Mouse (Mus musculus) CH12.LX (cell line): ENCODE measurements at regions not wholly inside any gene's neighbourhood (a gene's known extent, or its start where the extent isn't known, plus 50 kb on each side); places are given as distances from the start of the nearest gene placed in this dataset.

Source experiments
- DNase-seq: peaks from one replicate; pipeline ENCODE4 v3.0.0-alpha.2; 2013; ENCODE audit errors: extremely low read depth
- H3K27ac ChIP-seq: 2 replicates; pipeline ENCODE4 v1.5.1; 2012; ENCODE audit warnings: low read depth, mild to moderate bottlenecking, control low read depth, moderate library complexity; ENCODE audit not compliant: insufficient read depth
- H3K27me3 ChIP-seq: replicated peaks from 2 replicates; pipeline ENCODE3; 2012; ENCODE audit warnings: inconsistent platforms
- H3K36me3 ChIP-seq, 2 experiments: replicated peaks in 1 of 2; 2 replicates each; pipeline versions ENCODE3 to v1.6.1; 2012; ENCODE audit warnings: inconsistent platforms in 1 of 2, low read length in 1 of 2, mild to moderate bottlenecking in 1 of 2, mixed read lengths in 1 of 2, moderate library complexity in 1 of 2; ENCODE audit not compliant: control insufficient read depth in 1 of 2, insufficient read depth in 1 of 2
- H3K4me1 ChIP-seq, 2 experiments: 2 replicates each; pipeline ENCODE4 v1.6.1; 2012; ENCODE audit warnings: inconsistent platforms in 1 of 2, moderate library complexity in 1 of 2; ENCODE audit not compliant: insufficient read depth in 2 of 2, control insufficient read depth in 1 of 2
- H3K4me2 ChIP-seq: 2 replicates; pipeline ENCODE4 v1.6.1; 2012; ENCODE audit warnings: low read depth, mild to moderate bottlenecking, control low read depth; ENCODE audit not compliant: poor library complexity, insufficient read depth, severe bottlenecking
- H3K4me3 ChIP-seq, 3 experiments: fragments of 150-350 bp in 1 of 3; sonication (generic) in 1 of 3; replicated peaks in 1 of 3; 2 replicates each; pipeline versions ENCODE3 to v1.5.1; 2011 to 2012; ENCODE audit warnings: low read depth in 2 of 3, low read length in 2 of 3, mild to moderate bottlenecking in 2 of 3, moderate library complexity in 2 of 3, control low read depth in 1 of 3, improper control_type of control experiment in 1 of 3, inconsistent platforms in 1 of 3, mixed read lengths in 1 of 3; ENCODE audit not compliant: poor library complexity in 1 of 3
- H3K79me2 ChIP-seq: replicated peaks from 2 replicates; pipeline ENCODE4 v1.6.1; 2012; ENCODE audit warnings: mild to moderate bottlenecking, moderate library complexity; ENCODE audit not compliant: control insufficient read depth, poor library complexity, insufficient read depth, severe bottlenecking; ENCODE audit errors: extremely low read depth
- H3K9ac ChIP-seq: 2 replicates; pipeline ENCODE4 v1.6.1; 2012; ENCODE audit warnings: low read depth, mild to moderate bottlenecking, control low read depth, moderate library complexity; ENCODE audit not compliant: insufficient read depth
- H3K9me3 ChIP-seq: replicated peaks from 2 replicates; pipeline ENCODE3; 2012; ENCODE audit warnings: low read length, inconsistent platforms, mixed read lengths
- CTCF ChIP-seq, 2 experiments: IDR thresholded peaks in 1 of 2; conservative IDR thresholded peaks in 1 of 2; 2 replicates each; pipeline ENCODE4 v1.5.1; 2011 to 2012; ENCODE audit warnings: low read depth in 2 of 2, low read length in 2 of 2, improper control_type of control experiment in 1 of 2, inconsistent platforms in 1 of 2, mild to moderate bottlenecking in 1 of 2, moderate library complexity in 1 of 2
- ELF1 ChIP-seq: IDR thresholded peaks from 2 replicates; pipeline ENCODE4 v1.6.1; 2014; ENCODE audit warnings: low read depth, mild to moderate bottlenecking, inconsistent platforms, low read length, improper control_type of control experiment
- EP300 ChIP-seq: IDR thresholded peaks from 2 replicates; pipeline ENCODE4 v1.6.1; 2011; ENCODE audit warnings: low read length, improper control_type of control experiment
- ETS1 ChIP-seq: conservative IDR thresholded peaks from 2 replicates; pipeline ENCODE4 v1.6.1; 2012; ENCODE audit warnings: low read depth, mild to moderate bottlenecking, inconsistent platforms, low read length, improper control_type of control experiment, moderate library complexity
- GABPA ChIP-seq: IDR thresholded peaks from 2 replicates; pipeline ENCODE4 v1.6.1; 2012; ENCODE audit warnings: low read depth, low read length, improper control_type of control experiment, inconsistent platforms; ENCODE audit not compliant: insufficient replicate concordance
- HCFC1 ChIP-seq: IDR thresholded peaks from 2 replicates; pipeline ENCODE4 v1.6.1; 2012; ENCODE audit warnings: low read depth, mild to moderate bottlenecking, inconsistent platforms, low read length, improper control_type of control experiment
- JUN ChIP-seq: IDR thresholded peaks from 2 replicates; pipeline ENCODE4 v1.6.1; 2011; ENCODE audit warnings: low read depth, mild to moderate bottlenecking, low read length, improper control_type of control experiment, moderate library complexity; ENCODE audit not compliant: insufficient read depth
- JUND ChIP-seq: conservative IDR thresholded peaks from 2 replicates; pipeline ENCODE4 v1.6.1; 2011; ENCODE audit warnings: low read depth, low read length, improper control_type of control experiment
- MAZ ChIP-seq: IDR thresholded peaks from 2 replicates; pipeline ENCODE4 v1.6.1; 2012; ENCODE audit warnings: low read depth, mild to moderate bottlenecking, inconsistent platforms, low read length, improper control_type of control experiment, moderate library complexity
- MEF2A ChIP-seq: IDR thresholded peaks from 2 replicates; pipeline ENCODE4 v1.6.1; 2014; ENCODE audit warnings: low read depth, mild to moderate bottlenecking, inconsistent platforms, low read length, improper control_type of control experiment, borderline replicate concordance
- MXI1 ChIP-seq: IDR thresholded peaks from 2 replicates; pipeline ENCODE4 v1.6.1; 2011; ENCODE audit warnings: mild to moderate bottlenecking, low read depth, low read length, improper control_type of control experiment
- MYC ChIP-seq: IDR thresholded peaks from 2 replicates; pipeline ENCODE4 v1.6.1; 2011; ENCODE audit warnings: low read depth, mild to moderate bottlenecking, improper control_type of control experiment, low read length
- NELFE ChIP-seq: IDR thresholded peaks from 2 replicates; pipeline ENCODE4 v1.6.1; 2011; ENCODE audit warnings: low read depth, low read length, improper control_type of control experiment
- NRF1 ChIP-seq: IDR thresholded peaks from 2 replicates; pipeline ENCODE4 v1.6.1; 2014; ENCODE audit warnings: low read depth, mild to moderate bottlenecking, inconsistent platforms, low read length, improper control_type of control experiment, moderate library complexity
- POLR2A ChIP-seq: IDR thresholded peaks from 2 replicates; pipeline ENCODE4 v1.6.1; 2011; ENCODE audit warnings: low read depth, mild to moderate bottlenecking, improper control_type of control experiment, low read length
- POLR2AphosphoS2 ChIP-seq: IDR thresholded peaks from 2 replicates; pipeline ENCODE4 v1.6.1; 2011; ENCODE audit warnings: low read depth, low read length, improper control_type of control experiment
- RAD21 ChIP-seq: IDR thresholded peaks from 2 replicates; pipeline ENCODE4 v1.6.1; 2011; ENCODE audit warnings: low read depth, mild to moderate bottlenecking, low read length, improper control_type of control experiment, moderate library complexity
- SIN3A ChIP-seq: IDR thresholded peaks from 2 replicates; pipeline ENCODE4 v1.6.1; 2012; ENCODE audit warnings: low read length, improper control_type of control experiment, inconsistent platforms
- SMC3 ChIP-seq: IDR thresholded peaks from 2 replicates; pipeline ENCODE4 v1.6.1; 2011; ENCODE audit warnings: low read depth, low read length, improper control_type of control experiment
- TCF12 ChIP-seq: IDR thresholded peaks from 2 replicates; pipeline ENCODE4 v1.6.1; 2014; ENCODE audit warnings: low read depth, mild to moderate bottlenecking, inconsistent platforms, low read length, improper control_type of control experiment
- ZMIZ1 ChIP-seq: IDR thresholded peaks from 2 replicates; pipeline ENCODE4 v1.6.1; 2012; ENCODE audit warnings: low read depth, mild to moderate bottlenecking, inconsistent platforms, low read length, improper control_type of control experiment
- dilution Hi-C: fragments of 300-500 bp; cut with MboI; formaldehyde crosslinking; loops from 2 replicates; pipeline ENCODE4 v1.14.3; 2020; ENCODE audit warnings: low sequenced_read_pairs; ENCODE audit not compliant: extremely low pct_unique_long_range_greater_than_20kb, extremely low pct_ligation_motif_present
- in situ Hi-C: fragments of 300-500 bp; cut with MboI; formaldehyde crosslinking; loops from 3 replicates; pipeline ENCODE4 v1.14.3; 2019; ENCODE audit warnings: low sequenced_read_pairs, low pct_ligation_motif_present, low pct_unique_long_range_greater_than_20kb, mixed read lengths

DNA sequence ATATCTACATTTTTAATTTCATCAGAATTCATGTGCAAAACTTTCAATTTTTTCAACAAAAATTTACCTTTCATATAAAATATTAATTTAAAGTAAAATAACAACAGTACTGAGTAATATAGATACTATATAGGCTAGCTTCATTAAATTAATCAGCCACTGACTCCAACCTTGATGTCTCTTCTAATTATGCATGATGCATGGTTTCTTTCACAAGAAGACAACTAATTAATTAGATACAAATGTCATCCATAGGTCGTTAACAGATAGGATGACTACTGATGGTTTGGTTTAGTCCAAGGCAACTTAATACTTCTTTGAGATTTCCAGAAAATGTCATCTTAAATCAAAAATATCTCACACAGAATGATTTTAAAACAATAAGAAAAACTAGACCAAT is 618.5 kb upstream of the Pcdh20 start:
- Histone ChIP-seq H3K9me3 (peaks cover 13% of the 10 kb centered on the region), H3K4me1 (no peaks in the 10 kb centered on the region), H3K9ac (no peak overlapping the region), H3K79me2 (no peaks in the 10 kb centered on the region), H3K27ac (no peak overlapping the region), H3K4me2 (no peak overlapping the region), H3K36me3 (no peaks in the 10 kb centered on the region), H3K27me3 (no peaks in the 10 kb centered on the region), H3K4me3 (no peak overlapping the region)
- dilution Hi-C loops: no loop called here
- in situ Hi-C loops: no loop called here
- DNase-seq: no peak
- TF ChIP-seq MAZ (no peak), MXI1 (no peak), HCFC1 (no peak), SMC3 (no peak), POLR2AphosphoS2 (no peak), POLR2A (no peak), EP300 (no peak), RAD21 (no peak), TCF12 (no peak), CTCF (conservative IDR thresholded peaks at IDR 0.05 in 1 of 2, IDR thresholded peaks at IDR 0.05 in 1 of 2; ENCODE audit: low read depth in 2 of 2, low read length in 2 of 2) (no peak)

DNA sequence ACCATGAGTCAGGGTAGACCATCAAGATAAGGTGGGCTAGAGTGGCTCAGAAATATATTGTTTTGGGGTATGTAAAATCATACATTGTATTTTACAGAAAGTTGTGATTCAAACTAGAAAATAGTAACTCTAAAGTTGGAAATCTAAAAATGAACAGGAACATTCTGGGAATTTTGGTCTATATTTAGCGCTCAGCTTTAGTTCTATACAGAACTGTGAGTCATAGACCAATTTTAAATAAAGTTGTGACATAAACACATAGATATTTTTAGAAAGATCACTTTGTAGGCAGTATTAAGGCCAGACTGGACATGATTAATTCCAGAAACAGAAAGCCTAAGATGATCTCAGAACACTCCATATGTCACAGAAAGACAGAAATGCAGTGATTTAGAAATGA is 604.8 kb upstream of the Pcdh20 start:
- no peak overlapping the region for H3K9ac ChIP-seq
- no peak for DNase-seq
- H3K27me3 ChIP-seq: no peaks in the 10 kb centered on the region
- in situ Hi-C loops: no loop called here
- TF ChIP-seq NRF1 (no peak), ETS1 (no peak), ELF1 (no peak), MEF2A (no peak), ZMIZ1 (no peak), SIN3A (no peak), NELFE (no peak), RAD21 (no peak), JUN (no peak), JUND (no peak), CTCF (conservative IDR thresholded peaks at IDR 0.05 in 1 of 2, IDR thresholded peaks at IDR 0.05 in 1 of 2; ENCODE audit: low read depth in 2 of 2, low read length in 2 of 2) (no peak), GABPA (no peak), MYC (no peak)
- TF ChIP-seq, all 38 proteins: peak for 0
- Histone ChIP-seq H3K79me2 (no peaks in the 10 kb centered on the region), H3K9me3 (peaks cover 23% of the 10 kb centered on the region), H3K4me3 (no peak overlapping the region), H3K4me2 (no peak overlapping the region), H3K27ac (no peak overlapping the region), H3K4me1 (no peaks in the 10 kb centered on the region), H3K36me3 (no peaks in the 10 kb centered on the region)
- dilution Hi-C loops: no loop called here
